Mouse (Mus musculus) spleen, adult 18-20 months (tissue): Measurements from ENCODE around the gene Ssmem1.
A peak's percentile ranks its signal among the peaks of the same experiment; 100 is the strongest.

Source experiments
- DNase-seq, 2 experiments: peaks; one replicate each; pipeline ENCODE4 v3.0.0; 2022; ENCODE audit warnings: mixed read lengths in 2 of 2

Gene Ssmem1

GRCm38 (mm10) chr6:30526586-30527515 lies 17.2 kb downstream of the Ssmem1 start:
- DNase-seq: no peak

DNA sequence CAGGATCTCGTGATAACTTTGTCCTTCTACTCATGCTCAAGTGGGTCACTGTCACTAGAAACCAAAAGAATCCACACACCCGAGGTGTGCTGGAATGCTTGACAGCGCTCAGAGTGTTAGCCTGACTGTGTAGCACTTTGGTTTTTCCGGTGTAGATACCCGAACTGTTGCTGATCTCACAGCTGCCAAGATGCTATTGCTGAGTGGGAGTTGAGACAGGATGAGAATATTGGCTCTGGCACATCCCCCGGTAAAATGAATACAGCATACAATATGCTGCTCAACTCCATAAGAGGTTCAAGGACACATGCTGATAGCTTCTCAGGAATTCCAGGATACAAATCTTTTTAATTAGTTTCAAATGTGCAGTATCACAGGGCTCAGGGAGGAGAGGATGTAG lies 19.2 kb downstream of the Ssmem1 start:
- DNase-seq: no peak

DNA sequence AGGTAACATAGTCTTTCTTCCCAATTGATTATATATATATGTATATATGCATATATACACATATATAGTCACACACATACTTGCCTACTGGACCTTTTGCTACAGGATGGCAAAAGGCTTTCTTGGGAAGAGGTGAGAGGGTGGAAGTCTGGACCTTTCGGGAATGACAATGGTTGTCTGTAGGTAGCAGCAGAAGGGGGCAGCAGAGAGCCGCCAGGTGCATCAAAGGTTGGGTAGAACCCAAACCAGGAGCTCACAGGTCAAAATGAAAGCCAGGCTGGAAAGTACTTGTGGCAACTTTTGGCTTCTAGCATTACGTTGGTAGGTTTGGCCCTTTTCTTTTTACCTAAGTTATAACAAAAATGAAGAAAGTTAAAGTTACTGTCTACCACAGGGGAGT lies 25.7 kb downstream of the Ssmem1 start:
- peak in 1 of 2 experiments; percentile 20 for DNase-seq

GRCm38 (mm10) chr6:30538240-30538639 lies 28.6 kb downstream of the Ssmem1 start:
- DNase-seq: no peak

DNA sequence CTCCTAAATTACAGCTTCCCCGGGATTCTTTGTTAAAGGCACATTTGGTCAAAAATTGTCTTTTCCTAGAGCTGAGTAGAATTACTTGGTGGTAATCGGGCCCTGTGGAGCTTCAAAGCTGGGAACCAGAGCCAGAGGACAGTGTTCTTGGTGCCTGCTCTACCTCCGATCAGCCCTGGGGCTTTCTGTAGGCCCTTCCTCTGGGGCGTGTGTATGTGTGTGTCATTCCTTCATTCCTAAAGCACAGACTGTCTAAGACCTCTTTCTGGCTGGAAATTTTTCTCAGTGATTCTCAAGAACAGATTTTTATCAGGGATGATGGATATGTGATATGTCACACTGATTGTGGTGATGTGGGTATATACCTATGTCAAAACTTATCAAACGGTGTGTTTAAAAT lies 29.2 kb downstream of the Ssmem1 start:
- DNase-seq: no peak

DNA sequence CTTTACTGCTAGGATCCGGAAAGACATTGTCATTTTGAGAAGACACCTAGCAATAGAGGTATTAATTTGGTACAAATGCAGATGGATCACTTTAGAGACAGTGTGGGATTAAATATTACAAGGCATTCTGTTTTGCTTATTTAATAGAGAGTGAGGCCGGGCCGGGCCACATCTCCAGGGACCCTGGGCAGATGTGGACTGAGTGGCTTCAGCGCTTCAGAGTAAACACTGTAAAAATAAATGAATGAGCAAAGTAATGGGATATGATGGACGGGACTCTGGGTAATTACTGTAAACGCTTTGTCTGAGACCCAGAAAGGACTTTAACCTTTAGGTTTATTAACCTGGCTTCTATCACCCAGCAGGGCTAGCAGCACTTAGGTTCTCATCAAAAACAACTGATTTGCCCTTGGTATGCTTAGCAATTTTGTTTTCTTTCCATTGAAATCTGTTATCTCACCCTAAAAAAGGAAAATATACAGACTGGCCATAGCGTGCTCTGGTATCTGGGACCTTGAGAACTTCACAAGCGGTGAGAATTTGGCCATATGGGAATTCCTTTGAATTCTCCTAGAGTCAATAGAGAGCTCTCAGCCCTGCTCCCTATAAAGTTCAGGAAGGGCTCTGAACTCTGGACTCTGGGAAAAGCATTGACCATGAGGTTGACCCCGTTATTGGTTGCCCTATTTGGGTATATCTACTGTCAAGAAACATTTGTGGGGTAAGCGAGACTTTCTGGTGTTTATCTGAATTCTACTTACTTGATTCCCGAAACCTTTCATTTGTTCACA lies 31.6 kb downstream of the Ssmem1 start, which contains the start of gene Cpa2:
TSS of gene Cpa2 (plus strand) at position 574 of the 791 bp plus-strand sequence.
- no peak for DNase-seq

- no peak for DNase-seq
Observed at GRCm38 (mm10) chr6:30542277-30542676, 32.6 kb downstream of the Ssmem1 start.

- no peak for DNase-seq
Observed at GRCm38 (mm10) chr6:30543077-30543476, 33.4 kb downstream of the Ssmem1 start.

- DNase-seq: no peak
Observed at GRCm38 (mm10) chr6:30543851-30544250, 34.2 kb downstream of the Ssmem1 start.

GRCm38 (mm10) chr6:30545689-30546088 lies 36.0 kb downstream of the Ssmem1 start:
- DNase-seq: no peak

DNA sequence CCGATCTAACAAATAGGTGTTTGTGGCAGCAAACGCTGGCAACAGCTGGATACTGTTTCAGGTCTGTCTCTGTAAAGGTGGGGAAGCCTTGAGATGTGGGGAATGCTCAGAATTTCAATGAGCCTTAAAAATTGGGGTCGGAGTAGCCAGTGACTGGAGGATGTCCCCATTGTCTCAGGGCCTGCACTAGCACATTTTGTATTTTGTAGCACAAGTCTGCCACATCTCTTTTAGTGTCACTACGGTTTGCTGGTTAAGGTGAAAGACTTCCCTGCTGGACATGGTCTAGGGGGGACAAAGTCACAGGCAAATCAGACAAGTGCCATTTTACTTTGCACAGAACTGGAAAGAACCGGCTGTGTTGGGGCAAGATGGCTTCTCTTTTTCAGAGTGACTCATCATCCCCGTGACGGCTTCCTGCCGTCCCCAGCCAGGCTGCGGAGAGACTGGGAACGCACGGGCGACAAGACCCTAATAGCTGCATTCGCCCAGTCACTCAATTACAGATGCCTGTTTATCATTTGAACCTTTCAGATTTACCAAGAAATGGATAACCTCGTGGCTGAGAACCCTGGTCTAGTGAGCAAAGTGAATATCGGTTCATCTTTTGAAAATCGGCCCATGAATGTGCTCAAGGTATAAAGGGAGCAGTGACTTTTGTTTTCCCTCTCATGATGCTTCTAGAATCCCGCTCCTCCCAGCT lies 37.1 kb downstream of the Ssmem1 start:
- DNase-seq: peak in 1 of 2 experiments; percentile 11

GRCm38 (mm10) chr6:30547274-30547645 lies 37.6 kb downstream of the Ssmem1 start:
- DNase-seq: no peak

GRCm38 (mm10) chr6:30547656-30548306 lies 38.1 kb downstream of the Ssmem1 start:
- DNase-seq: no peak

DNA sequence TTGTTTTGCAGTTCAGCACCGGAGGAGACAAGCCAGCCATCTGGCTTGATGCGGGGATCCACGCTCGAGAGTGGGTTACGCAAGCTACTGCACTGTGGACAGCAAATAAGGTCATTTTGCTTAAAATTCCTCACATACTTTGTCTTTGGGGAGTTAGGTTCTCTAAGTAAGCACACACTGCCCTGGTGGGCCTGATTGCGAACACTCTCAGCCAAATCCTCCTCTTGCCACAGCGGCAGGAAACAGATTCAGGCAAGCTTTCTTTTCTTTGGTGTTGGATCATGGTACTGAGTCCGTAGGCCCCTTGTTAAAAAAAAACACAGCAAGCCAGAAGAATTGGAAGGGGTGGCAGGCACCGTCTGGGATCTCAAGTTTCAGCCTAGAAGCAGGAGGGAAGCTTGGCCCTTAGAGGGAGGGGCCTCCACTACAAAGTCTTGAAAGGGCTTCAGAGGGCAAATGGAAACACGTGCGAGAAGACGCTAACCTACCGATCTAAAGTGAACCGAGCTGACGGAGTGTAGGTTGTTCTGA lies 39.6 kb downstream of the Ssmem1 start:
- no peak for DNase-seq

DNA sequence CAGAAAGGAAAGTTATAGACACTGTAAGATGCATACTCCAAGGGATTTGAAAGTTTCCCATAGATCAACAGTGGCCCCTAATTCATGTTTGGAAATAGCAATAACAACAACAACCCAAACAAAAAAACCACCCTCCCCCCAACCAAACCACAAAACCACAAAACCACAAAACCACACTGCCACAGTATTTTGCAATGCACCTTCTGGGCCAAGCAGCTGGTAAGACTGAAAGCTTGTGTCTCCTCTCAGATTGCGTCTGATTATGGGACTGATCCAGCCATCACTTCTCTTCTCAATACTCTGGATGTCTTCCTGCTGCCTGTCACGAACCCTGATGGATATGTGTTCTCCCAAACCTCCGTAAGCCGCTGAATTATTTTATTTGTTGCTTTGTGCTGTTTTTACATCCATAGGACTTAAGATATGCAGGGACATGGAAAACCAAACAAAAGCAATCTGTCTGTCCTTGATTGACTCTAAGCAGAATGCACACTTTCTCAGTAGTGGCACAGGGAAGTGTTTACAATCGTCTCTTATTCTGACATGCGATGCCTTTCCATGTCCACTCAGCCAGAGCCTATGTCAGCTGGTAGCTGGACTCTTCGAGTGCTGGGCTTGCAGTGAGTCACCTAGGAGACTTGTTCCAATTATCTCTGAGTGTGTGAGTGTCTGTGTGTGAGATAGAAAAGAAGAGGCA lies 41.0 kb downstream of the Ssmem1 start:
- no peak for DNase-seq

- DNase-seq: no peak
Observed at GRCm38 (mm10) chr6:30551193-30551515, 41.5 kb downstream of the Ssmem1 start.

DNA sequence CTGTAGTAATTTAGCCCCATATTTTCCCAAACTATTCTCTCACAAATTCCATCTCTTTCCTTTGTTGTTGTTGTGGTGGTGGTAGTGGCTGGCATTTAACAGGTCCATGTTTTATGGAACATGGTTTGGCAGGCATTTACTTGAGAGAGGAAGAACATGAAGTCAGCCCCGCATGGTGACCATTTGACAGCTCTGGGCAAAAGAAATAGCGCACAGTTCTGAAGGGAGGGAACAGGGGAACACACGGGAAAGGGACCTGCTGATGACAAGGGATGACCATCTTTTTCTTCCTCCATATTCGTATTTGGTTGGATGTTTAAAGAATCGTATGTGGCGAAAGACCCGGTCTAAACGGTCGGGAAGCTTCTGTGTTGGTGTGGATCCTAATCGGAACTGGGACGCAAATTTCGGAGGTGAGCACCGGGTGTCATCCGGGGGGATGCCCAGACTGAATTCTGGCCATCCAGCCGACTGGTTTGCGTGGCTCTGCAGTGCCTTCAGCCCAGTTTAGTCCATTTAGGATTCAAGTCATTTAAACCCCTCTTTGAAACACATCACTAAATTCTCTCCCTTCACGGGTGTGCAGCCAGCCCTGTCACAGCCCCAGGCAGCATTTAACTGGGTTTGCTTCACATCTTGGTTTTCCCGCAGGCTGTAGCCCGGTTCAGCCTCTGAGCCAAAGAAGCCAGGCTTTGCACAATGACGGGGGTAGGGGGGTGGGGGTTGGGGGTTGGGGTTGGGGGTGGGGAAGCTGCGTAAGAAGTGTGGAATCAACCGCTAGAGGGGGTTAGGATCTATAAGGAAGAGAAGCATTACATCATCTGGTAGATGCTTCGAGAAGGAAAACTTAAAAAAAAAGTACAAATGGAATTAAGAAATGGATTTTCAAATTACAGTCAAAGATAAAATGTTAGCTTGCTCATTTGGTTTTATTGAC lies 42.3 kb downstream of the Ssmem1 start:
- DNase-seq: no peak

- no peak for DNase-seq
Observed at GRCm38 (mm10) chr6:30552628-30553027, 43.0 kb downstream of the Ssmem1 start.

DNA sequence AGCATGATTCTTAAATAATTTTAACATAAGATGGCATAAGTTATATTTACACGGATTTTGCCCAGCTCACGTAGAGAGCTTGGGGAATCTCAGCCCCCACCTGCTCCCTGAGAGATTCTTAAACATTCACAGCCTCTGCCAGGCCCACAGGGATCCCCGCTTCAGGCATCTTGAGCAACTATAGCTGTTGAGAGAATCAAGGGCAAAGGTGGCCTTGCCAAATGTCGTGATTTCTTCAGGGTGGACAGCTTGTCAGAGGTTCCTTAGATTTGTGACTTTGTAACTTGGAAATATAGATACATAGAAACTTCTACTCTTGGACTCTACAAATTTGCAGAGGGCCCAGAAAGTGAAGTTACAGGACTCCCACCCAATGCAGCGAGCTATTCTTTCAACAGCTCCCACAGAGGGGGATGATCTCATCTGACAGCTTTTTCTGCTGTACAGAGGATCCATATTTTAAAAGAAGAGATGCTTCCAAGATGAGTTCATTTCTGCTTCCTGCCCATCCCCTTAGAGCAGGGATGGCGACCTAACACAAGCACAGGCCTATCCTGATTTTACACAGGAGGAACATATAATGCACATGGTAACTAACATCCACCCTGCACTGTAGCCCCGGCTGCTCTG lies 43.8 kb downstream of the Ssmem1 start:
- no peak for DNase-seq

DNA sequence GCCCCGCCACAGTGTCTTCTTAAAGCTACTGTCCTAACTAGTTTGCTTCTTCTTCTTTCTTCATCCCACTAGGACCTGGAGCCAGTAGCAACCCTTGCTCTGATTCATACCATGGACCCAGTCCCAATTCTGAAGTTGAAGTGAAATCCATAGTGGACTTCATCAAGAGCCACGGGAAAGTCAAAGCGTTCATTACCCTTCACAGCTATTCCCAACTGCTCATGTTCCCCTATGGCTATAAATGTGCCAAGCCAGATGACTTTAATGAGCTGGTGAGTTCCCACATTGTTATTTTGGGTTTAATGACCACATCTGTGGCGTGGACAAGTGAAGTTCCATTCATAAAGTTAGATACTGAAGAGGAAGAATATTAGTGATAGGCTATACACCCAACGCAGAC lies 44.4 kb downstream of the Ssmem1 start:
- no peak for DNase-seq
